In the genomic region with DNA sequence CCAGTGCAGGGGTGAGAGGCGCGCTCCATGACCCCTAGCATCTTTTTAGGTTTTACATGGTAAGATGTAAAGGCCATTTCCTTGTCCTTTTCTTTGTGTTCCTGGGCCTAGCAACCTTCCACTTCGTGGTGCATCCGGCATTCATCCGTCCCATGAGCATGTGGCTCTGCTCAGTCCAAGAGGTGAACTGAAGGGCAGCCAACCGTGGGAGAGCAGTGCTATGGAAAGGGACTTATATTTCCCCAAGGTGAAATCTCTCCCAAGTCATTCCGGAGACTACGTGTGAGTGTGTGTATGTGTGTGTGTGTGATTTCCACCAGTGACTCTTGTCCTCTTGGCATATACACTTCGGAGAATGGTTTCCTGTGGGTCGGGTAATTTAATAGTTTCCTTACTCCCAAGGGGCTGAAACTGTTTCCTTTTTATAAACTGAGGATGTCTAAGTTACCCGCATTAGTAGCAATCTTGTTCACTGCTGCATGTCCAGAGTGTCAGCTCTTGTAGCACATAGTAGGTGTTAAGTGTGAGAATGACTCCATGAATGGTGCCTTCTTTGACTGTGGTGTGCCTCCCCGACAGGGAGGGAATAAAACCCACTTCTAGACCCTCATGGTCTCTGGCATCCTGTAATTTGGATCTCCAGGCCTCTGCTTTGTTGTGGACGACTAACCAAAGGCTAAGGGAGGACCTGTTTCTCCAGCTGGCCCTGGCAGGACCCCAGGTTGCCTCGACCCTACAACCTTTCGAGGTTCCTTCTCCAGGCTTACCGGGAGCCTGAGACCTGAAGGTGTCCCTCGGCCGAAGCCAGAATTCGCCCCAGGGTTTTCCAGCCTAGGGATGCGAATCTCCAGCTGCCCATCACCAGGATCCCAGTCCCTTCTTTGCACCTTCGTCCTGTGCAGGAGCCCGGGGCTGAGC, we compare ENCODE assay signal across 8 mouse cellular contexts. TPM values are rescaled to one million over a fixed set of nuclear protein-coding genes. Genes with fewer than 3 reads are reported as not detected.
A peak's percentile ranks its signal among the peaks of the same experiment; 100 is the strongest.
DNase-seq lines count a peak whose midpoint lies in the region; ATAC-seq and TF ChIP-seq lines count a peak whose summit lies in the region.

No protein-coding gene starts in this region.

- no peak overlapping the region for H3K27ac ChIP-seq in cerebellum, adult 2 months (ENCODE audit: insufficient read depth, low read length)
- H3K27ac ChIP-seq in ES-Bruce4 (ENCODE audit: insufficient read depth, low read length) = no peak overlapping the region
- peak overlapping the region; percentile 95 for H3K27ac ChIP-seq in heart, embryonic 13.5 days (replicated peaks)
- peak overlapping the region; percentile 94 for H3K27ac ChIP-seq in limb, embryonic 11.5 days (replicated peaks; ENCODE audit: low read depth, low read length)
- H3K27ac ChIP-seq in stomach, embryonic 16.5 days (ENCODE audit: low read length) = peak overlapping the region; percentile 93

- no peak for DNase-seq in cerebellum, adult 2 months
- no peak for DNase-seq in cerebellum, postnatal 4 days (ENCODE audit: low spot score in 2 of 2)
- DNase-seq in limb, embryonic 11.5 days (ENCODE audit: low spot score) = no peak
- no peak for DNase-seq in thymus, postnatal 25 days

- no peak for TF ChIP-seq CTCF in cerebellum, adult 2 months (IDR thresholded peaks at IDR 0.05; ENCODE audit: borderline replicate concordance, insufficient read depth, low read depth, low read length)
- no peak for TF ChIP-seq CTCF in ES-Bruce4 (IDR thresholded peaks at IDR 0.05; ENCODE audit: low read depth, low read length)

- H3K36me3 ChIP-seq in ES-Bruce4 (ENCODE audit: control insufficient read depth, insufficient read depth, low read length, poor library complexity, severe bottlenecking) = no peaks in the 10 kb centered on the region
- peaks cover 15% of the 10 kb centered on the region for H3K36me3 ChIP-seq in heart, embryonic 13.5 days
- H3K36me3 ChIP-seq in limb, embryonic 11.5 days (ENCODE audit: control insufficient read depth, insufficient read depth, low read length) = peaks cover 7% of the 10 kb centered on the region
- H3K36me3 ChIP-seq in stomach, embryonic 16.5 days (ENCODE audit: control insufficient read depth, insufficient read depth, low read length) = no peaks in the 10 kb centered on the region

- no peaks in the 10 kb centered on the region for H3K9me3 ChIP-seq in ES-Bruce4 (replicated peaks; ENCODE audit: control insufficient read depth, insufficient read depth, low read length, poor library complexity, severe bottlenecking)
- H3K9me3 ChIP-seq in heart, embryonic 13.5 days = no peaks in the 10 kb centered on the region
- H3K9me3 ChIP-seq in limb, embryonic 11.5 days (ENCODE audit: control insufficient read depth, low read length) = no peaks in the 10 kb centered on the region
- no peaks in the 10 kb centered on the region for H3K9me3 ChIP-seq in stomach, embryonic 16.5 days (replicated peaks; ENCODE audit: control insufficient read depth, low read length)

- ATAC-seq in heart, embryonic 13.5 days (ENCODE audit: extremely low read depth, insufficient number of reproducible peaks, low FRiP score, low TSS enrichment) = 0 out of 2 replicates have a peak, but pooled peaks have one; percentile 1
- no peak; the same call in 1 of the 2 replicates for ATAC-seq in limb, embryonic 11.5 days (ENCODE audit: insufficient number of reproducible peaks, low FRiP score, low TSS enrichment, low read depth)
- ATAC-seq in stomach, embryonic 16.5 days (ENCODE audit: insufficient read depth, low FRiP score) = no peak
- no peak for ATAC-seq in CD4-positive, CD25-positive, alpha-beta regulatory T cell, adult 4 months

- H3K4me1 ChIP-seq in cerebellum, adult 2 months (ENCODE audit: control insufficient read depth, insufficient read depth, low read length) = no peaks in the 10 kb centered on the region
- H3K4me1 ChIP-seq in ES-Bruce4 (ENCODE audit: control insufficient read depth, insufficient read depth, low read length) = peaks cover 4% of the 10 kb centered on the region
- peaks cover 41% of the 10 kb centered on the region for H3K4me1 ChIP-seq in heart, embryonic 13.5 days
- peaks cover 29% of the 10 kb centered on the region for H3K4me1 ChIP-seq in limb, embryonic 11.5 days (ENCODE audit: control insufficient read depth, insufficient read depth, low read length)
- H3K4me1 ChIP-seq in stomach, embryonic 16.5 days (ENCODE audit: control insufficient read depth, insufficient read depth, low read length) = peaks cover 26% of the 10 kb centered on the region

- peak overlapping the region; percentile 93 for H3K9ac ChIP-seq in ES-Bruce4 (ENCODE audit: low read depth, poor library complexity, severe bottlenecking)
- H3K9ac ChIP-seq in heart, embryonic 13.5 days = peak overlapping the region; percentile 100
- peak overlapping the region; percentile 100 for H3K9ac ChIP-seq in limb, embryonic 11.5 days (ENCODE audit: low read length)
- H3K9ac ChIP-seq in stomach, embryonic 16.5 days (ENCODE audit: low read length) = peak overlapping the region; percentile 99

- H3K4me3 ChIP-seq in cerebellum, adult 2 months (replicated peaks; ENCODE audit: insufficient read depth, low read depth, low read length) = peak overlapping the region; percentile 79
- H3K4me3 ChIP-seq in ES-Bruce4 (ENCODE audit: low read depth, low read length) = peak overlapping the region; percentile 77
- H3K4me3 ChIP-seq in heart, embryonic 13.5 days = peak overlapping the region; percentile 82
- peak overlapping the region; percentile 75 for H3K4me3 ChIP-seq in limb, embryonic 11.5 days (ENCODE audit: low read depth, low read length)
- H3K4me3 ChIP-seq in stomach, embryonic 16.5 days (replicated peaks; ENCODE audit: low read length) = peak overlapping the region; percentile 82

- no peak for TF ChIP-seq EP300 in ES-Bruce4 (IDR thresholded peaks at IDR 0.05; ENCODE audit: insufficient read depth, low read depth, low read length)

- 49% methylated on average over 22 of the region's 22 CpGs for whole genome bisulfite sequencing in cerebellum, adult 2 months
- WGBS in heart, embryonic 13.5 days = 28% methylated on average over 22 of the region's 22 CpGs
- WGBS in limb, embryonic 11.5 days = 34% methylated on average over 22 of the region's 22 CpGs
- WGBS in stomach, embryonic 16.5 days = 29% methylated on average over 22 of the region's 22 CpGs

- peak overlapping the region; percentile 71 for H3K4me2 ChIP-seq in heart, embryonic 13.5 days
- H3K4me2 ChIP-seq in limb, embryonic 11.5 days (ENCODE audit: low read depth, severe bottlenecking) = peak overlapping the region; percentile 92
- H3K4me2 ChIP-seq in stomach, embryonic 16.5 days (ENCODE audit: low read depth, low read length) = peak overlapping the region; percentile 81

- H3K27me3 ChIP-seq in cerebellum, adult 2 months (ENCODE audit: control insufficient read depth, insufficient read depth, low read length) = no peaks in the 10 kb centered on the region; the same call in 1 of the 2 replicates
- H3K27me3 ChIP-seq in ES-Bruce4 (ENCODE audit: control insufficient read depth, insufficient read depth, low read length, poor library complexity, severe bottlenecking) = no peaks in the 10 kb centered on the region
- H3K27me3 ChIP-seq in heart, embryonic 13.5 days (replicated peaks) = no peaks in the 10 kb centered on the region
- H3K27me3 ChIP-seq in limb, embryonic 11.5 days (ENCODE audit: control insufficient read depth, insufficient read depth, low read length) = no peaks in the 10 kb centered on the region
- no peaks in the 10 kb centered on the region for H3K27me3 ChIP-seq in stomach, embryonic 16.5 days (ENCODE audit: control insufficient read depth, insufficient read depth, low read length)

- no peak for TF ChIP-seq POLR2A in cerebellum, adult 2 months (IDR thresholded peaks at IDR 0.05; ENCODE audit: borderline replicate concordance, insufficient read depth, low read length)
- TF ChIP-seq POLR2A in ES-Bruce4 (IDR thresholded peaks at IDR 0.05; ENCODE audit: insufficient read depth, low read length) = no peak

RNA-seq across cellular contexts. Expression of gene 2700081O15Rik, which starts 1.2 kb away (rescaled TPM):
- polyA plus RNA-seq in cerebellum, adult 2 months (2012; rRNA removed) = 16.3 and 16.6 TPM in 2 replicates
- 6.2 and 7.5 TPM in 2 replicates for polyA plus RNA-seq in ES-Bruce4 (2011; ENCODE audit: insufficient read depth, insufficient read length, low read depth, missing spikeins)
- polyA plus RNA-seq in heart, embryonic 13.5 days (2015; fragmentation: Nextera tagmentation; extraction: Ambion mirVana) = 3.5 and 3.7 TPM in 2 replicates
- 10.4 and 10.6 TPM in 2 replicates for polyA plus RNA-seq in limb, embryonic 11.5 days (2014; fragmentation: Nextera tagmentation; extraction: Ambion mirVana)
- polyA plus RNA-seq in stomach, embryonic 16.5 days (2015; fragmentation: Nextera tagmentation; extraction: Ambion mirVana) = 4.6 and 5.0 TPM in 2 replicates
- polyA plus RNA-seq in CD4-positive, CD25-positive, alpha-beta regulatory T cell, adult 4 months (2017; shearing (Covaris generic)) = under 1 TPM in 1 of 2 experiments, not detected in 1; 0.12 TPM

RNA-seq across cellular contexts. Expression of gene Spindoc, which starts 33.4 kb away (rescaled TPM):
- 18.5 and 19.0 TPM in 2 replicates for polyA plus RNA-seq in cerebellum, adult 2 months (2012; rRNA removed)
- polyA plus RNA-seq in ES-Bruce4 (2011; ENCODE audit: insufficient read depth, insufficient read length, low read depth, missing spikeins) = 43.8 and 56.3 TPM in 2 replicates
- 18.8 and 22.3 TPM in 2 replicates for polyA plus RNA-seq in heart, embryonic 13.5 days (2015; fragmentation: Nextera tagmentation; extraction: Ambion mirVana)
- 35.1 and 47.9 TPM in 2 replicates for polyA plus RNA-seq in limb, embryonic 11.5 days (2014; fragmentation: Nextera tagmentation; extraction: Ambion mirVana)
- 19.8 and 22.5 TPM in 2 replicates for polyA plus RNA-seq in stomach, embryonic 16.5 days (2015; fragmentation: Nextera tagmentation; extraction: Ambion mirVana)
- 1 to 10 TPM; 3.5 to 4.1 TPM for polyA plus RNA-seq in CD4-positive, CD25-positive, alpha-beta regulatory T cell, adult 4 months (2017; shearing (Covaris generic))

Comparison
In these comparisons a context has a peak if more than half of its experiments do, and no peak if none do; other contexts are left out.
1. H3K27ac ChIP-seq: peak in heart, embryonic 13.5 days (single experiment), limb, embryonic 11.5 days (single experiment) and stomach, embryonic 16.5 days (single experiment); none in cerebellum, adult 2 months (single experiment) and ES-Bruce4 (single experiment).
2. Peak in every context shown above with its lines, with median percentiles within 50 percentile points of each other: H3K4me3 ChIP-seq, H3K9ac ChIP-seq and H3K4me2 ChIP-seq.